Mouse (Mus musculus) liver, adult (tissue): Measurements from ENCODE around the gene Tex26.

Experiments used
- GATA4 ChIP-seq: IDR thresholded peaks from 2 replicates; pipeline ENCODE4 v1.6.1; 2014; ENCODE audit warnings: mild to moderate bottlenecking, low read length; ENCODE audit not compliant: insufficient replicate concordance

Tex26 gene

GRCm38 (mm10) chr5:149499936-149500335 is 60.5 kb downstream of the Tex26 start:
- no peak for TF ChIP-seq GATA4

- TF ChIP-seq GATA4: no peak
Observed at GRCm38 (mm10) chr5:149503423-149504175, 64.1 kb downstream of the Tex26 start.

- no peak for TF ChIP-seq GATA4
Observed at GRCm38 (mm10) chr5:149504985-149505384, 65.5 kb downstream of the Tex26 start.

- TF ChIP-seq GATA4: no peak
Observed at GRCm38 (mm10) chr5:149506033-149506432, 66.6 kb downstream of the Tex26 start.

- TF ChIP-seq GATA4: no peak
Observed at GRCm38 (mm10) chr5:149508094-149509029, 68.9 kb downstream of the Tex26 start.

- no peak for TF ChIP-seq GATA4
Observed at GRCm38 (mm10) chr5:149510323-149510722, 70.9 kb downstream of the Tex26 start.

GRCm38 (mm10) chr5:149512695-149513094 is 73.2 kb downstream of the Tex26 start:
- TF ChIP-seq GATA4: no peak

GRCm38 (mm10) chr5:149513438-149514086 is 74.1 kb downstream of the Tex26 start:
- no peak for TF ChIP-seq GATA4

- no peak for TF ChIP-seq GATA4
Observed at GRCm38 (mm10) chr5:149514087-149514671, 74.7 kb downstream of the Tex26 start.

GRCm38 (mm10) chr5:149514890-149515289 is 75.4 kb downstream of the Tex26 start:
- TF ChIP-seq GATA4: no peak

GRCm38 (mm10) chr5:149517116-149517515 is 77.7 kb downstream of the Tex26 start:
- TF ChIP-seq GATA4: no peak
